Mouse (Mus musculus): ENCODE results near the gene Rpl13a.
A peak's percentile ranks its signal among the peaks of the same experiment; 100 is the strongest.

DNA sequence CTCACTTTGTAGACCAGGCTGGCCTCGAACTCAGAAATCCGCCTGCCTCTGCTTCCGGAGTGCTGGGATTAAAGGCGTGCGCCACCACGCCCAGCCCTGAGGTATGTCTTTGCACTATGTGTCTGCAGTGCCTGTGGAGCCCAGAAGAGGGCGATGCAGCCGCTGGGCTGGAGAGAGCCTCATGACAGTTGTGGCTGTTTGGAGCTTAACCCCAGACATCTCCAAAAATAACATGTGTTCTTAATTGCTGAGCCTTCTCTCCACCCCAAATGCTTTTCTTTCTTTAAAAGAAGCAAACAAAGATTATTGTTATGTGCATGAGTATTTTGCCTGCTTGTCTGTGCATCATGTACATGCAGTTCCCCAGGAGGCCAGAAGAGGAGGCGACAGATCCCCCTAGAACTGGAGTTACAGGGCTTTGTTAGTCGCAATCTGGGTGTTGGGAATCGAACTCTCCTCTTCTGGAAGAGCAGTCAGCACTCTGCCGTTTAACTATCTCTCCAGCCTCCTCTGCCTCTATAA is 26.5 kb upstream of the Rpl13a start:
- TF ChIP-seq POLR2A (IDR thresholded peaks at IDR 0.05; ENCODE audit: borderline replicate concordance, extremely low read depth, insufficient read depth, insufficient read length, poor library complexity, severe bottlenecking) (no peak), CTCF (IDR thresholded peaks at IDR 0.05; ENCODE audit: borderline replicate concordance, extremely low read depth, insufficient read depth, insufficient read length) (peak; percentile 33; the same call in 1 of the 2 replicates)
